Mouse (Mus musculus) heart, postnatal 0 days (tissue): ENCODE data around the gene Cpz.

Source experiments
- CTCF ChIP-seq: IDR thresholded peaks from 2 replicates; pipeline ENCODE4 v1.5.1; 2016; ENCODE audit warnings: antibody characterized with exemption, control low read depth, low read depth
- EP300 ChIP-seq: IDR thresholded peaks from 2 replicates; pipeline ENCODE4 v1.6.1; 2016; ENCODE audit warnings: antibody characterized with exemption, low read depth

DNA sequence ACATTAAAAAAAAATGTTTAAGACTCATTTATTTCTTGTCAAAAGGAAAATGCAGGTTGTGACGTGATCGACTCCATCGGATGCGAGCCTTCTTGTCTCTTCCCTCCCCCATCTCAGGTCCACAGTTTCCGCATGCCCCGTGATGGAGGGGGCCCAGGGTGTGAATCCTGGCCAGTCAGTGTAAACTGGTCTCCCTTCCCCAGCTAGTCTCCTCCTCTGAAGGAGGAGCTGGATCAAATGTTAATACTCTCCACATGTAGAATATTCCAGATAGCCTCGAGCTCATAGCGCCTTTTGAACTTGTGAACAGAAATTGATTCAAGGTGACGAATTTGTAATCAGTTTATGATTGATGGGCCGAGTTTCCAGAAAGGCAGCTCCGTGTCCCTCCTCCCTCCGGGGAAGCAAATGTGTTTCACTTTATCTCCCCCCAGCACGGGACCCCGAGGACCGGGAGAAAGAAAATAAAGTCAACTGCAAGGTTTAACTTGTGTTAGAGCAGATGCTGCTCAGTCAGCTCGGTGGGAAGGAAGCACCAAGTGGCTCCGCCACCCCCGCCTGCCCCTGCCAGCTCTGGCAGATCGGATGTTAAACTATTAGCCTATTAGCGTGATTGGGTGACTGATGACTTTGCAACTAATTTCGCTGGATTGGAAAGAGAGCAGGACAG, 59.4 kb downstream of the Cpz start:
- no peak for TF ChIP-seq CTCF
- TF ChIP-seq EP300, result no peak
